Mouse (Mus musculus): ENCODE results near the gene Olfr796.

The Olfr796 gene

GRCm38 (mm10) chr10:129612470-129612869, at the start of gene Olfr796:
TSS of gene Olfr796 (minus strand) at chr10:129612570.
- no peak for DNase-seq (ENCODE audit: low read depth, low spot score)

- DNase-seq (ENCODE audit: low read depth, low spot score) = no peak
Measured at GRCm38 (mm10) chr10:129657394-129657793, 45.0 kb upstream of the Olfr796 start, which contains the start of gene Olfr800. TSS of gene Olfr800 (plus strand) at chr10:129657694.

- DNase-seq (ENCODE audit: low read depth, low spot score) = no peak
Measured at GRCm38 (mm10) chr10:129651763-129652162, 39.4 kb upstream of the Olfr796 start.

GRCm38 (mm10) chr10:129637184-129637583, 24.8 kb upstream of the Olfr796 start, which contains the start of gene Olfr799:
TSS of gene Olfr799 (plus strand) at chr10:129637484.
- no peak for DNase-seq (ENCODE audit: low read depth, low spot score)

GRCm38 (mm10) chr10:129627834-129628233, 15.5 kb upstream of the Olfr796 start, which contains the start of gene Olfr798:
TSS of gene Olfr798 (minus strand) at chr10:129627934.
- no peak for DNase-seq (ENCODE audit: low read depth, low spot score)

- no peak for DNase-seq (ENCODE audit: low read depth, low spot score)
Measured at GRCm38 (mm10) chr10:129623251-129623650, 10.9 kb upstream of the Olfr796 start.

GRCm38 (mm10) chr10:129621724-129622123, 9.4 kb upstream of the Olfr796 start:
- DNase-seq (ENCODE audit: low read depth, low spot score) = no peak

- DNase-seq (ENCODE audit: low read depth, low spot score) = no peak
Measured at GRCm38 (mm10) chr10:129577066-129577465, 35.3 kb downstream of the Olfr796 start.

GRCm38 (mm10) chr10:129567355-129567754, 45.0 kb downstream of the Olfr796 start, which contains the start of gene Olfr794:
TSS of gene Olfr794 (plus strand) at chr10:129567655.
- DNase-seq (ENCODE audit: low read depth, low spot score) = no peak

All from A20 (cell line).